Mouse (Mus musculus): Measurements from ENCODE around the gene Gpr15. TPM values are rescaled to one million over a fixed set of nuclear protein-coding genes. Genes with fewer than 3 reads are reported as not detected.

Gene Gpr15
- total RNA-seq, 2 experiments from 2014 or later = not detected

- no peak for DNase-seq (ENCODE audit: low spot score)
Measured at GRCm38 (mm10) chr16:58702329-58702932, 16.4 kb downstream of the Gpr15 start.

DNA sequence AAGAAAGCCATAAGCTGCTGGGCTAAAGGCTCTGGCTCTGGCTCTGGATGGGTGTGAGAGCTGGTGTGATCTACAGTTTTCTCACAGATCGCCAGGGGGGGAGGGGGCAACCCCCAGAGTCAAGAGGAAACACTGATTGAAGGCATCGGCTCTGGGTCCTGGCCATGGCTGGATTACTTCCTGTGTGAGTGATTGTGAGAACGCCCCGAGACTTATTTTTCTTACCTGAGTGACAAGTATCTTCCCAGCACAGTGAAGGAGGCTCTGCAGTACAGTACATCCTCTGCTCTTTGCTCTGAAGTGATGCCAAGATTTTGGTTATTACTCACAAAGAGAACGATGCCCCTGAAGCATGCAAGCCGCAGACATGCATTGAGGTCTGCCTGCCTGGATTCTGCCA lies 17.1 kb downstream of the Gpr15 start:
- no peak for DNase-seq (ENCODE audit: low spot score)

DNA sequence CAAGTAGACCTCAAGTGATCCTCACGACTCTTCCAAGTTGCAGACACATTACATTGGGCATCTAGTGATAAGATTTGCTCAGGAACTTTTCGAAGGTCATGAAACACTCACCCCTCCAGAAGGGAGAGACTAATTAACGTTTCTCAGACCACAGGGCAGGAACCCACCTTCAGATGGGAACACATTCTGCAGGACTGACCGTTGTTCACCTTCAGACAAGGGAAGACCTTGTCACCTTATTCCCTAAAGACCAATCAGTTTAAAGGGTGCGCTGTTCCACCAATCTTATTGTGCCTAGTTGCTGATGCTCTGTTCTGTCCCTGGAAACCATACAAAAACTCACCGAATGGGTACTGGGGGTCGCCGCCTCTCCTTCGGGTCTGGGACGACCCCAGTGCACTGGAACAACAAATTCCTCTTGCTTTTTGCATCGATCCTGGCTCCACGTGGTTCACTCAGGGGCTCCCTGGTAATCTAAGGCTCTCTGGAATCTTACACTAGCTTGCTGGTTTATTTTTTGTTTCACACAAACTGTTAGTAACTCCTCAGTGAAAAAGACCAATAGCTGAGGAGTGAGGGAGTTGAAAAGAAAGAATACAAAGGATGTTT lies 17.9 kb downstream of the Gpr15 start:
- DNase-seq (ENCODE audit: low spot score) = no peak

DNA sequence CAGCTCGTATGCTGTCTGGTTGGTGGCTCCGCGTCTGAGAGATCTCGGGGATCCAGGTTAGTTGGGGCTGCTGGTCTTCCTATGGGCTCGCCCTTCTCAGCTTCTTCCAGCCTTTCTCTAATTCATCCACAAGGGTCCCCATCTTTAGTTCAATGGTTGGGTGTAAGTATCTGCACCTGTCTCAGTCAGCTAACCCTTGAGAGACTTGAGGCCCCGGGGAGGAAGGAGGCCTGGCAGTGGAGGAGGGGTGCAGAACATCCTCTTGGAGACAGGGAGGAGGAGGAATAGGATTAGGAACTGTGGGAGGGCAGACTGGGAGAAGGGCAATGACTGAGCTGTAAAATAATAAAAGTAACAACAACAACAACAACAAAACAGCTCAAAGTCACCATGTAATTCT lies 18.7 kb downstream of the Gpr15 start:
- DNase-seq (ENCODE audit: low spot score) = no peak

DNA sequence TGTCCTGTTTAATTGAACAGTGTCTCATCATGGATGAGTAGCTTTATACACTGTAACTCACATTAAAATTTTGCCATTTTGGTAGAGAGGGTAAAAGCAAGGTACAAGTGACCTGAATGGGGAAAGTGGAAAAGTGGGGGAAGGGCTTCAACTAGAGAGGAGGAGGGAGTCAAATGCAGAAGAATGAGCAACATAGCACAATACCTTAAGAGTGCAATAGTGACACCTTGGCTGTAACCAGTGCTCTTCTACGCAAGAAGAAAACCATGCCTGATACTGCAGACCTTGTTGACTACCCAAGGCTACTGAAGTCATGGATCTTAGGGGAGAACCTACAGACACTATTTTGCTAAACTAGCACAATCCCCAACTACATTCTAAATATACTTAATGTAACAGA lies 21.6 kb downstream of the Gpr15 start:
- no peak for DNase-seq (ENCODE audit: low spot score)

- DNase-seq (ENCODE audit: low spot score) = no peak
Measured at GRCm38 (mm10) chr16:58696796-58697195, 22.1 kb downstream of the Gpr15 start.

- no peak for DNase-seq (ENCODE audit: low spot score)
Measured at GRCm38 (mm10) chr16:58694091-58694490, 24.8 kb downstream of the Gpr15 start.

- DNase-seq (ENCODE audit: low spot score) = no peak
Measured at GRCm38 (mm10) chr16:58690322-58690732, 28.5 kb downstream of the Gpr15 start.

GRCm38 (mm10) chr16:58689555-58690169 lies 29.2 kb downstream of the Gpr15 start:
- DNase-seq (ENCODE audit: low spot score) = no peak

- DNase-seq (ENCODE audit: low spot score) = no peak
Measured at GRCm38 (mm10) chr16:58688534-58688933, 30.3 kb downstream of the Gpr15 start.

- no peak for DNase-seq (ENCODE audit: low spot score)
Measured at GRCm38 (mm10) chr16:58685548-58686537, 33.0 kb downstream of the Gpr15 start.

DNA sequence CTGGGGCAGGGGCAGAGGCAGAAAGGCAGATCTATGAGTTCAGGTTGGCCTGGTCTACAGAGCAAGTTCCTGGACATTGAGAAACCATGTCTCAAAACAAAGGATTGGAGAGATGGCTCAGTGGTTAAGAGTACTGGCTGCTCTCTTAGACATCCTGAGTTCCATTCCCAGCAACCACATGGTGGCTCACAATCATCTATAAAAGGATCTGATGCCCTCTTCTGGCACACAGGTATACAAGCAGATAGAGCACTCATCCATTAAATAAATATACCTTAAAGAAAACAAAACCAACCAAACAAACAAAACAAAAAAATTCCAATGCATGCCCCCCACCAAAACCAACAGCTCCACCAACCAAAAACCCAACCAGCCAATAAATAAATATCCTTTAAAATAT lies 34.3 kb downstream of the Gpr15 start:
- no peak for DNase-seq (ENCODE audit: low spot score)

GRCm38 (mm10) chr16:58683911-58684310 lies 35.0 kb downstream of the Gpr15 start:
- no peak for DNase-seq (ENCODE audit: low spot score)

DNA sequence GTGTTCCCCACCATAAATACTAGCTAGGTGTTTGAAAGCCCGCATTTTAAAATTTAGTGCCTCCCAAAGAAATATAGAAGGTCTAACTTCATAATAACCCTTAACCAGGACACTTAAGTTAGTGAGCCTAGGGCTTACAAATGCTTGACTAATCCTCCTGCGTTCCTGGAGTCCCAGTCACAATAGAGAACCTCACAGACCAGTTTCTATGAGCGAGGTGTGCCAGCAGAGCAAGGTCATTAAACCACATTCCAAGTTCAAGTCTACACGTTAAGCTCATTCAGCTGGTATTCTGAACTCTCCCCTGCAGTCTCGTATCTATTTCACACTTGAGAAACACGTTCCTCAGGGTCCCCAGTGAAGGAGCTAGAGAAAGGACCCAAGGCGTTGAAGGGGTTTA lies 36.0 kb downstream of the Gpr15 start:
- DNase-seq (ENCODE audit: low spot score) = no peak

DNA sequence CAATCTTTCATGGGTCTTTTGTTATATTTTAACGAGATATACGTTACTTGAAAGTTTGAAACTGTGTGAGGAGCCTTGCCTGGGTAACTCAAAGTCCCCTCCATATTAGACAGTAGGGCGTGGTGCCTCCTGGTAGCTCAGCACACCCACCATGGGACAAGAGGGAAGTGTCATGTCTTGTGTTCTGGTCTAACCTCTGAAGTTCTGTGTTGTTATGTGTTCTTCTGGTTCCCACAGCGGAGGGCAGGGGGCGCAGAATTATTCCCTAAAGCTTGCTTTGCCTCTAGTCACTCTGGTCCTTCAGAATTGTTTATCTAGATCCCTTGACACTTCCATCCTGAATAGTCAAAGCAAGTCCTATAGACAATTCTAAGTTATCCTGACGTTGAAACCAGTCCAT lies 36.8 kb downstream of the Gpr15 start:
- no peak for DNase-seq (ENCODE audit: low spot score)

DNA sequence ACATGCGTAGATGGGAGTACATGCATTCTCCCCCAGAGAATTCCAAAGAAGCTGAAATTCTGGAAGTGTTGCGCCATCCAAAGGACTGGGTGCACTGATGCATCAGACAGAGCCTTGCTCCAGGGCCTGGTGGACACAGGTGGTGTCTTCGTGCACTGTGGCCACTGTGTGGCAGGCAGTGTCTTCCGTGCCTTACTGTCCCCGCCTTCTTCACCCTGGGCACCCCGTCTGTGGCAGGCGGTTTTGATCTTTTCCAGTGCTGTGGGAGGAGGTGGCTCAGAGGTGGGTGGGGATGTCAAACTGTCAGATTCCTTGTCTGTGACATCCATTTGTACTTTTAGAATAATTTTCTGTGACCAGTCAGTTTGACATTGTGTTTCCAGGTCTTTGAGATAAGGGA lies 40.2 kb downstream of the Gpr15 start:
- no peak for DNase-seq (ENCODE audit: low spot score)

DNA sequence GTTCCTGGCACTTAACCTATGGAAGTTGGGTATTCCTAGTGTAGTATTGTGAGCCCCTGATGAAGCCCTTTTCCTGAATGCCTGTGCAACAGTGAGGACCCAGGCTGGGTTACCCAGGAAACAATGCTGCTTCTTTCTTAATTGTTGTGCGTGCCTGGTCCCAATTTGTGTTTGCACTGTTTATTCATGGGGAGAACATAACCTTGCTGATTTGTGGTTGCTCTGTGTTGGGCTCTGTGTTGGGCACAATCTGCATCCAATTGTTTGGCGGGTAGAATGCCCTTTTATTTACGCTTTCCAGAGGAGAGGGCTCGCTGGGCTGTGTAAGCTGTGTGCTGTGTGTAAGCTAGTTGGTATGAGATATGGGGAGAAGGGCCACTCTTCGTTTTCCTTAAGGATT lies 41.4 kb downstream of the Gpr15 start:
- DNase-seq (ENCODE audit: low spot score) = no peak

DNA sequence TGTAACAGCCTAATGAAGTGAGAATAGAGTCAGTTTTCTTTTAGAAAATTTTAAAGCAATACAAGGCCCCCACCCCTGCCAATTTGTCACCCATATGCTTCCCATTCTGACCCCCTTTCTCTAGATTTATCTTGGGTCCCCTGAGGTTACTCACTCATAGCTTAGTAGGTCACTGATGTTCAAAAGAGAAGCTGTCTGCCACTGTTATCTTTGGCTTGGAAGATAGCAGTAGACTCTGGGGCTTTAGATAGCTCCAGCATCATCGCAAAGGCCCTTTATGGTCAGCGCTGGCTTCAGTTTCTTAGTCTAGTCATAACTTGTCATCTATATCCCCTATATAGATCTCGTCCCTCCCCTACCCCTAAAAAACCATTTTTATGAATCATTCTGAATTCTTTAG lies 42.2 kb downstream of the Gpr15 start:
- DNase-seq (ENCODE audit: low spot score) = no peak

DNA sequence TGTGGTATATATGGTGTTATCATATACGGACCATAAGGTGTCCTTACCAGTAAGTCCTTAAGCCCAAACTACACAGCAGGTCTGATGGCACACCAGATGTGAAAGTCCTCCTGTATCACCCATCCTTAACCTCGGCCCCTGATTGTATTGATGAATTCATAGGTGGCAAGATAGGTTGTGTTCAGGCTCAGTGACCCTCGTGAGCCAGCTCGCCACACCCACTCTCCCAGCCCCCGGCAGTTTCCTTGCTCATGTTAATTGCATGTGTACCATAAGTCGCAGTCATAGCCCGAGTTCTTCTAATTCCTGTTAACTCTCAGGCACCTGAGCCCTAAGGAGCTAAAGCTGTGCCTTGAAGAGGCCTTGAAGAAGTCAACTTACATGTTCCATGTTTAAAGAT lies 42.7 kb downstream of the Gpr15 start:
- no peak for DNase-seq (ENCODE audit: low spot score)

- DNase-seq (ENCODE audit: low spot score) = no peak
Measured at GRCm38 (mm10) chr16:58675256-58675655, 43.6 kb downstream of the Gpr15 start.

GRCm38 (mm10) chr16:58673811-58674410 lies 45.0 kb downstream of the Gpr15 start:
- no peak for DNase-seq (ENCODE audit: low spot score)

DNA sequence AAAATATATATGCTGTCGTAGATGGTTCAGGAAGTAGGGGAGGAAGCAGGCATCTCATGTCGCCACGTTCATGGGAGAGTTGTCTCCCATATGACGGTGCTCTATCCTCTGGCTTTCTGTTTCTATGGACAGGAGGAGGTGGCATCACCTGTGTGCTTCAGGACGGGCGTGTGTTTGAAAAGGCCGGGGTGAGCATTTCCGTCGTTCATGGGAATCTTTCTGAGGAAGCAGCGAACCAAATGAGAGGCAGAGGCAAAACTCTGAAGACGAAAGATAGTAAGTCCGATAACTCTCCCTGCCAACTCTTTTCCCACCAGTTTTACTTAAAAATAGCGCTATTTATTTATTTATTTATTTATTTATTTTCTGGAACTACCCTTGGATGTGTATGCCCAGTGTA lies 46.5 kb downstream of the Gpr15 start:
- no peak for DNase-seq (ENCODE audit: low spot score)

Data from gastrocnemius, adult 18-20 months (tissue).